Mouse (Mus musculus) brain, embryonic 14.5 days (tissue): ENCODE measurements around the gene Rbpjl.

Experiments used
- CTCF ChIP-seq: fragments of 200-500 bp; IDR thresholded peaks from 2 replicates; pipeline ENCODE4 v1.5.1; 2012; ENCODE audit warnings: inconsistent platforms, mild to moderate bottlenecking, moderate library complexity, borderline replicate concordance; ENCODE audit not compliant: insufficient read depth, insufficient read length; ENCODE audit errors: extremely low read depth
- POLR2A ChIP-seq: fragments of 200-500 bp; IDR thresholded peaks from 2 replicates; pipeline ENCODE4 v1.6.1; 2012; ENCODE audit warnings: mild to moderate bottlenecking, inconsistent platforms, borderline replicate concordance; ENCODE audit not compliant: poor library complexity, insufficient read depth, insufficient read length, severe bottlenecking; ENCODE audit errors: extremely low read depth

GRCm38 (mm10) chr2:164383656-164384399 lies 19.1 kb upstream of the Rbpjl start:
- TF ChIP-seq CTCF (no peak), POLR2A (no peak)
